Mouse (Mus musculus): ENCODE measurements around the gene Zc3hav1. TPM values are rescaled to one million over a fixed set of nuclear protein-coding genes. Genes with fewer than 3 reads are reported as not detected.

Gene Zc3hav1
- polyA plus RNA-seq, 1 experiment from 2014 or later: 6.3 TPM

- Histone ChIP-seq H3K4me2 (replicated peaks; ENCODE audit: low read depth, low read length) (no peak overlapping the region), H3K4me3 (ENCODE audit: low read depth, low read length) (no peak overlapping the region), H3K9me3 (ENCODE audit: control insufficient read depth, low read depth, low read length) (no peaks in the 10 kb centered on the region), H3K9ac (replicated peaks; ENCODE audit: low read depth, low read length) (no peak overlapping the region), H3K36me3 (ENCODE audit: control insufficient read depth, insufficient read depth, low read length) (no peaks in the 10 kb centered on the region), H3K4me1 (ENCODE audit: control insufficient read depth, insufficient read depth, low read length) (no peaks in the 10 kb centered on the region), H3K27me3 (ENCODE audit: control insufficient read depth, insufficient read depth, low read length) (no peaks in the 10 kb centered on the region), H3K27ac (ENCODE audit: low read length) (no peak overlapping the region)
- 88% methylated on average over 4 of the region's 4 CpGs for WGBS
- ATAC-seq (ENCODE audit: insufficient number of reproducible peaks, insufficient read depth, low FRiP score, low read depth): no peak
These were observed 17.2 kb downstream of the Zc3hav1 start for GRCm38 (mm10) chr6:38337166-38337705.

- Histone ChIP-seq H3K4me1 (ENCODE audit: control insufficient read depth, insufficient read depth, low read length) (no peaks in the 10 kb centered on the region), H3K9ac (replicated peaks; ENCODE audit: low read depth, low read length) (no peak overlapping the region), H3K9me3 (ENCODE audit: control insufficient read depth, low read depth, low read length) (no peaks in the 10 kb centered on the region), H3K27me3 (ENCODE audit: control insufficient read depth, insufficient read depth, low read length) (no peaks in the 10 kb centered on the region), H3K27ac (ENCODE audit: low read length) (no peak overlapping the region), H3K4me2 (replicated peaks; ENCODE audit: low read depth, low read length) (no peak overlapping the region), H3K4me3 (ENCODE audit: low read depth, low read length) (no peak overlapping the region), H3K36me3 (ENCODE audit: control insufficient read depth, insufficient read depth, low read length) (no peaks in the 10 kb centered on the region)
- WGBS: 61% methylated on average over 6 of the region's 6 CpGs
- ATAC-seq (ENCODE audit: insufficient number of reproducible peaks, insufficient read depth, low FRiP score, low read depth): no peak
These were observed 19.1 kb downstream of the Zc3hav1 start for GRCm38 (mm10) chr6:38335264-38335663.

GRCm38 (mm10) chr6:38326596-38326995 is 27.8 kb downstream of the Zc3hav1 start:
- no peaks in the 10 kb centered on the region for H3K9me3 ChIP-seq (ENCODE audit: control insufficient read depth, low read depth, low read length)
- H3K4me1 ChIP-seq (ENCODE audit: control insufficient read depth, insufficient read depth, low read length): no peaks in the 10 kb centered on the region
- H3K27me3 ChIP-seq (ENCODE audit: control insufficient read depth, insufficient read depth, low read length): no peaks in the 10 kb centered on the region
- ATAC-seq (ENCODE audit: insufficient number of reproducible peaks, insufficient read depth, low FRiP score, low read depth): no peak
- no peak overlapping the region for H3K4me3 ChIP-seq (ENCODE audit: low read depth, low read length)
- 17% methylated on average over 4 of the region's 4 CpGs for WGBS
- H3K27ac ChIP-seq (ENCODE audit: low read length): no peak overlapping the region
- no peak overlapping the region for H3K9ac ChIP-seq (replicated peaks; ENCODE audit: low read depth, low read length)
- no peaks in the 10 kb centered on the region for H3K36me3 ChIP-seq (ENCODE audit: control insufficient read depth, insufficient read depth, low read length)
- no peak overlapping the region for H3K4me2 ChIP-seq (replicated peaks; ENCODE audit: low read depth, low read length)

GRCm38 (mm10) chr6:38320621-38321020 is 33.8 kb downstream of the Zc3hav1 start:
- H3K9me3 ChIP-seq (ENCODE audit: control insufficient read depth, low read depth, low read length): no peaks in the 10 kb centered on the region
- no peaks in the 10 kb centered on the region for H3K27me3 ChIP-seq (ENCODE audit: control insufficient read depth, insufficient read depth, low read length)
- no peaks in the 10 kb centered on the region for H3K36me3 ChIP-seq (ENCODE audit: control insufficient read depth, insufficient read depth, low read length)
- ATAC-seq (ENCODE audit: insufficient number of reproducible peaks, insufficient read depth, low FRiP score, low read depth): no peak
- no peak overlapping the region for H3K4me2 ChIP-seq (replicated peaks; ENCODE audit: low read depth, low read length)
- H3K4me1 ChIP-seq (ENCODE audit: control insufficient read depth, insufficient read depth, low read length): no peaks in the 10 kb centered on the region
- no peak overlapping the region for H3K4me3 ChIP-seq (ENCODE audit: low read depth, low read length)
- H3K27ac ChIP-seq (ENCODE audit: low read length): no peak overlapping the region
- no peak overlapping the region for H3K9ac ChIP-seq (replicated peaks; ENCODE audit: low read depth, low read length)
- 93% methylated on average over 9 of the region's 9 CpGs for WGBS

GRCm38 (mm10) chr6:38316050-38316449 is 38.4 kb downstream of the Zc3hav1 start:
- no peaks in the 10 kb centered on the region for H3K4me1 ChIP-seq (ENCODE audit: control insufficient read depth, insufficient read depth, low read length)
- no peak overlapping the region for H3K4me3 ChIP-seq (ENCODE audit: low read depth, low read length)
- H3K9ac ChIP-seq (replicated peaks; ENCODE audit: low read depth, low read length): no peak overlapping the region
- no peaks in the 10 kb centered on the region for H3K36me3 ChIP-seq (ENCODE audit: control insufficient read depth, insufficient read depth, low read length)
- no peaks in the 10 kb centered on the region for H3K27me3 ChIP-seq (ENCODE audit: control insufficient read depth, insufficient read depth, low read length)
- no peaks in the 10 kb centered on the region for H3K9me3 ChIP-seq (ENCODE audit: control insufficient read depth, low read depth, low read length)
- H3K4me2 ChIP-seq (replicated peaks; ENCODE audit: low read depth, low read length): no peak overlapping the region
- H3K27ac ChIP-seq (ENCODE audit: low read length): no peak overlapping the region
- WGBS: 86% methylated on average over 4 of the region's 4 CpGs
- ATAC-seq (ENCODE audit: insufficient number of reproducible peaks, insufficient read depth, low FRiP score, low read depth): no peak

- no peak for ATAC-seq (ENCODE audit: insufficient number of reproducible peaks, insufficient read depth, low FRiP score, low read depth)
- Histone ChIP-seq H3K27me3 (ENCODE audit: control insufficient read depth, insufficient read depth, low read length) (no peaks in the 10 kb centered on the region), H3K9me3 (ENCODE audit: control insufficient read depth, low read depth, low read length) (no peaks in the 10 kb centered on the region), H3K4me2 (replicated peaks; ENCODE audit: low read depth, low read length) (no peak overlapping the region), H3K27ac (ENCODE audit: low read length) (no peak overlapping the region), H3K9ac (replicated peaks; ENCODE audit: low read depth, low read length) (no peak overlapping the region), H3K4me3 (ENCODE audit: low read depth, low read length) (no peak overlapping the region), H3K36me3 (ENCODE audit: control insufficient read depth, insufficient read depth, low read length) (no peaks in the 10 kb centered on the region), H3K4me1 (ENCODE audit: control insufficient read depth, insufficient read depth, low read length) (no peaks in the 10 kb centered on the region)
These were observed 44.7 kb downstream of the Zc3hav1 start for GRCm38 (mm10) chr6:38309741-38310140.

GRCm38 (mm10) chr6:38304981-38305380 is 49.4 kb downstream of the Zc3hav1 start:
- H3K9ac ChIP-seq (replicated peaks; ENCODE audit: low read depth, low read length): no peak overlapping the region
- no peaks in the 10 kb centered on the region for H3K36me3 ChIP-seq (ENCODE audit: control insufficient read depth, insufficient read depth, low read length)
- no peak overlapping the region for H3K4me2 ChIP-seq (replicated peaks; ENCODE audit: low read depth, low read length)
- no peaks in the 10 kb centered on the region for H3K27me3 ChIP-seq (ENCODE audit: control insufficient read depth, insufficient read depth, low read length)
- H3K4me1 ChIP-seq (ENCODE audit: control insufficient read depth, insufficient read depth, low read length): no peaks in the 10 kb centered on the region
- no peaks in the 10 kb centered on the region for H3K9me3 ChIP-seq (ENCODE audit: control insufficient read depth, low read depth, low read length)
- 73% methylated on average over 3 of the region's 3 CpGs for WGBS
- ATAC-seq (ENCODE audit: insufficient number of reproducible peaks, insufficient read depth, low FRiP score, low read depth): no peak
- H3K4me3 ChIP-seq (ENCODE audit: low read depth, low read length): no peak overlapping the region
- H3K27ac ChIP-seq (ENCODE audit: low read length): no peak overlapping the region

- Histone ChIP-seq H3K4me2 (replicated peaks; ENCODE audit: low read depth, low read length) (peak within 1 kb of the TSS; percentile 45), H3K9ac (replicated peaks; ENCODE audit: low read depth, low read length) (peak within 1 kb of the TSS; percentile 95), H3K27me3 (ENCODE audit: control insufficient read depth, insufficient read depth, low read length) (no peaks in the 10 kb centered on the region), H3K4me1 (ENCODE audit: control insufficient read depth, insufficient read depth, low read length) (0 out of 2 replicates have a peak, but pooled peaks cover 6% of the 10 kb centered on the region), H3K27ac (ENCODE audit: low read length) (peak within 1 kb of the TSS; percentile 97), H3K4me3 (ENCODE audit: low read depth, low read length) (peak within 1 kb of the TSS; percentile 75), H3K9me3 (ENCODE audit: control insufficient read depth, low read depth, low read length) (no peaks in the 10 kb centered on the region), H3K36me3 (ENCODE audit: control insufficient read depth, insufficient read depth, low read length) (peaks cover 22% of the 10 kb centered on the region)
- 0% methylated on average over 68 of the region's 70 CpGs for WGBS
- ATAC-seq (ENCODE audit: insufficient number of reproducible peaks, insufficient read depth, low FRiP score, low read depth): peak; percentile 98
These were observed 55.5 kb downstream of the Zc3hav1 start, which contains the start of gene Zc3hav1l for GRCm38 (mm10) chr6:38298761-38299401. Zc3hav1l (minus strand) TSS chr6:38299259.

- WGBS: 0% methylated on average over 10 of the region's 10 CpGs
- no peak for ATAC-seq (ENCODE audit: insufficient number of reproducible peaks, insufficient read depth, low FRiP score, low read depth)
- peak overlapping the region; percentile 75 for H3K4me3 ChIP-seq (ENCODE audit: low read depth, low read length)
These were observed 56.2 kb downstream of the Zc3hav1 start for GRCm38 (mm10) chr6:38298246-38298635.

More at GRCm38 (mm10) chr6:38298246-38298635, 56.2 kb downstream of the Zc3hav1 start:
- Histone ChIP-seq H3K4me1 (ENCODE audit: control insufficient read depth, insufficient read depth, low read length) (0 out of 2 replicates have a peak, but pooled peaks cover 6% of the 10 kb centered on the region), H3K27ac (ENCODE audit: low read length) (peak overlapping the region; percentile 97), H3K36me3 (ENCODE audit: control insufficient read depth, insufficient read depth, low read length) (peaks cover 27% of the 10 kb centered on the region), H3K4me2 (replicated peaks; ENCODE audit: low read depth, low read length) (peak overlapping the region; percentile 45), H3K9ac (replicated peaks; ENCODE audit: low read depth, low read length) (peak overlapping the region; percentile 95), H3K9me3 (ENCODE audit: control insufficient read depth, low read depth, low read length) (no peaks in the 10 kb centered on the region), H3K27me3 (ENCODE audit: control insufficient read depth, insufficient read depth, low read length) (no peaks in the 10 kb centered on the region)
